Mouse (Mus musculus) midbrain, embryonic 11.5 days (tissue): ENCODE results near the gene Zfp445. TPM values are rescaled to one million over a fixed set of nuclear protein-coding genes. Genes with fewer than 3 reads are reported as not detected.

ENCODE experiments used
- ATAC-seq: fragments of 200-750 bp; cut with Nextera tagmentation; 2 replicates; pipeline ENCODE4 v1.8.0; 2017; ENCODE audit warnings: moderate TSS enrichment, moderate library complexity; ENCODE audit not compliant: low FRiP score
- DNase-seq: peaks from one replicate; pipeline ENCODE4 v3.0.0; 2015; ENCODE audit warnings: low spot score; ENCODE audit errors: missing footprints
- H3K27ac ChIP-seq: fragments of 300-500 bp; sonication (generic); 2 replicates; pipeline ENCODE4 v1.5.1; 2014; ENCODE audit warnings: low read depth, low read length
- H3K27me3 ChIP-seq: fragments of 300-500 bp; sonication (generic); 2 replicates; pipeline ENCODE4 v1.6.1; 2014; ENCODE audit warnings: mild to moderate bottlenecking, low read length, moderate library complexity, mixed read lengths; ENCODE audit not compliant: control insufficient read depth, insufficient read depth
- H3K36me3 ChIP-seq: fragments of 300-500 bp; sonication (generic); 2 replicates; pipeline ENCODE4 v1.6.1; 2014; ENCODE audit warnings: mild to moderate bottlenecking, low read length, moderate library complexity, mixed read lengths; ENCODE audit not compliant: control insufficient read depth, insufficient read depth
- H3K4me1 ChIP-seq: fragments of 300-500 bp; sonication (generic); 2 replicates; pipeline ENCODE4 v1.6.1; 2014; ENCODE audit warnings: low read length; ENCODE audit not compliant: control insufficient read depth, insufficient read depth
- H3K4me2 ChIP-seq: fragments of 300-500 bp; sonication (generic); 2 replicates; pipeline ENCODE4 v1.6.1; 2014; ENCODE audit warnings: mild to moderate bottlenecking, moderate library complexity
- H3K4me3 ChIP-seq: fragments of 300-500 bp; sonication (generic); 2 replicates; pipeline ENCODE4 v1.5.1; 2014; ENCODE audit warnings: low read depth, low read length
- H3K9ac ChIP-seq: fragments of 300-500 bp; sonication (generic); 2 replicates; pipeline ENCODE4 v1.6.1; 2014; ENCODE audit warnings: low read length
- H3K9me3 ChIP-seq: fragments of 300-500 bp; sonication (generic); 2 replicates; pipeline ENCODE4 v1.6.1; 2016; ENCODE audit warnings: low read length; ENCODE audit not compliant: control insufficient read depth
- WGBS: fragments of 180-500 bp; shearing (Covaris S2); extraction: QIAGEN DNeasy Blood & Tissue Kit; methylation state at CpG from one replicate; pipeline ENCODE4 v1.1.7; 2014; 5-methylcytosine and 5-hydroxymethylcytosine counted together
- polyA plus RNA-seq: library from polyadenylated mRNA; unstranded; fragments of >200 nt; fragmentation: Nextera tagmentation; extraction: Ambion mirVana; gene quantifications from 2 replicates; pipeline ENCODE4 v1.2.1, GENCODE M21; 2014

Zfp445 gene
- 78.9 and 79.9 TPM in 2 replicates for polyA plus RNA-seq

- 1% methylated on average over 34 of the region's 34 CpGs for WGBS
- DNase-seq = peak; percentile 98
- peak; percentile 94 for ATAC-seq
- Histone ChIP-seq H3K4me1 (peaks cover 8% of the 10 kb centered on the region), H3K9me3 (peaks cover 12% of the 10 kb centered on the region; the same call in 1 of the 2 replicates), H3K27me3 (no peaks in the 10 kb centered on the region; the same call in 1 of the 2 replicates), H3K4me2 (peak within 1 kb of the TSS; percentile 67), H3K9ac (peak within 1 kb of the TSS; percentile 92), H3K27ac (no peak within 1 kb of the TSS), H3K4me3 (peak within 1 kb of the TSS; percentile 78), H3K36me3 (peaks cover 17% of the 10 kb centered on the region)
Measured at GRCm38 (mm10) chr9:122865697-122866166, at the start of gene Zfp445. TSS of gene Zfp445 (minus strand) at chr9:122866006.

- Histone ChIP-seq H3K36me3 (no peaks in the 10 kb centered on the region), H3K4me2 (peak overlapping the region; percentile 56), H3K4me1 (peaks cover 4% of the 10 kb centered on the region; the same call in 1 of the 2 replicates), H3K27ac (no peak overlapping the region; the same call in 1 of the 2 replicates), H3K4me3 (peak overlapping the region; percentile 50), H3K9ac (peak overlapping the region; percentile 86), H3K27me3 (no peaks in the 10 kb centered on the region), H3K9me3 (no peaks in the 10 kb centered on the region)
- ATAC-seq (peak; percentile 99), DNase-seq (peak; percentile 98)
- 14% methylated on average over 32 of the region's 32 CpGs for WGBS
Measured at GRCm38 (mm10) chr9:122902717-122903535, 37.1 kb upstream of the Zfp445 start.

- DNase-seq (no peak), ATAC-seq (no peak)
- Histone ChIP-seq H3K9me3 (peaks cover under 1% of the 10 kb centered on the region; the same call in 1 of the 2 replicates), H3K9ac (no peak overlapping the region), H3K4me3 (no peak overlapping the region), H3K36me3 (no peaks in the 10 kb centered on the region), H3K4me1 (peaks cover 4% of the 10 kb centered on the region; the same call in 1 of the 2 replicates), H3K4me2 (no peak overlapping the region), H3K27ac (no peak overlapping the region), H3K27me3 (no peaks in the 10 kb centered on the region)
- 90% methylated on average over 2 of the region's 2 CpGs for WGBS
Measured at GRCm38 (mm10) chr9:122901047-122901446, 35.2 kb upstream of the Zfp445 start.

GRCm38 (mm10) chr9:122886372-122887179, 20.8 kb upstream of the Zfp445 start:
- WGBS = 7% methylated on average over 50 of the region's 54 CpGs
- Histone ChIP-seq H3K4me3 (peak overlapping the region; percentile 77), H3K9ac (peak overlapping the region; percentile 88), H3K27ac (no peak overlapping the region), H3K4me2 (peak overlapping the region; percentile 91), H3K9me3 (no peaks in the 10 kb centered on the region), H3K36me3 (no peaks in the 10 kb centered on the region), H3K27me3 (no peaks in the 10 kb centered on the region), H3K4me1 (peaks cover 4% of the 10 kb centered on the region; the same call in 1 of the 2 replicates)
- ATAC-seq = peak; percentile 87
- peak; percentile 92 for DNase-seq

- no peak within 1 kb of the TSS for H3K27ac ChIP-seq
- 0 out of 2 replicates have a peak within 1 kb of the TSS, but pooled peaks have one; percentile 88 for H3K9ac ChIP-seq
- ATAC-seq (no peak), DNase-seq (no peak)
- H3K4me2 ChIP-seq = peak within 1 kb of the TSS; percentile 91
- H3K4me1 ChIP-seq = peaks cover 4% of the 10 kb centered on the region; the same call in 1 of the 2 replicates
- no peaks in the 10 kb centered on the region for H3K27me3 ChIP-seq
- no peaks in the 10 kb centered on the region for H3K9me3 ChIP-seq
- WGBS = 86% methylated on average over 3 of the region's 3 CpGs
- H3K4me3 ChIP-seq = peak within 1 kb of the TSS; percentile 77
- H3K36me3 ChIP-seq = no peaks in the 10 kb centered on the region
Measured at GRCm38 (mm10) chr9:122885385-122885784, 19.6 kb upstream of the Zfp445 start, which contains the start of gene Zkscan7. TSS of gene Zkscan7 (plus strand) at chr9:122885685.

- Histone ChIP-seq H3K9me3 (no peaks in the 10 kb centered on the region), H3K4me2 (no peak overlapping the region), H3K9ac (no peak overlapping the region), H3K27ac (no peak overlapping the region), H3K27me3 (no peaks in the 10 kb centered on the region; the same call in 1 of the 2 replicates), H3K36me3 (no peaks in the 10 kb centered on the region), H3K4me3 (no peak overlapping the region), H3K4me1 (no peaks in the 10 kb centered on the region)
- 91% methylated on average over 2 of the region's 2 CpGs for WGBS
- DNase-seq (no peak), ATAC-seq (no peak)
Measured at GRCm38 (mm10) chr9:122875145-122875544, 9.3 kb upstream of the Zfp445 start.

- Histone ChIP-seq H3K4me2 (no peak overlapping the region), H3K4me3 (no peak overlapping the region), H3K27ac (no peak overlapping the region), H3K36me3 (no peaks in the 10 kb centered on the region), H3K9me3 (no peaks in the 10 kb centered on the region), H3K9ac (no peak overlapping the region), H3K27me3 (no peaks in the 10 kb centered on the region; the same call in 1 of the 2 replicates), H3K4me1 (no peaks in the 10 kb centered on the region)
- ATAC-seq = no peak
- no peak for DNase-seq
- WGBS = 85% methylated on average over 1 of the region's 1 CpGs
Measured at GRCm38 (mm10) chr9:122874653-122875052, 8.8 kb upstream of the Zfp445 start.

- Histone ChIP-seq H3K4me2 (no peak overlapping the region), H3K4me3 (no peak overlapping the region)
- ATAC-seq = no peak
Measured at GRCm38 (mm10) chr9:122872595-122872994, 6.8 kb upstream of the Zfp445 start.

More at GRCm38 (mm10) chr9:122872595-122872994, 6.8 kb upstream of the Zfp445 start:
- Histone ChIP-seq H3K9me3 (no peaks in the 10 kb centered on the region), H3K9ac (no peak overlapping the region), H3K4me1 (no peaks in the 10 kb centered on the region), H3K27me3 (no peaks in the 10 kb centered on the region; the same call in 1 of the 2 replicates), H3K36me3 (no peaks in the 10 kb centered on the region), H3K27ac (no peak overlapping the region)
- no peak for DNase-seq
- 86% methylated on average over 4 of the region's 4 CpGs for WGBS
